Mouse (Mus musculus) stomach, postnatal 0 days (tissue): ENCODE data around the gene Pir.

Experiments used
- CTCF ChIP-seq: IDR thresholded peaks from 2 replicates; pipeline ENCODE4 v1.5.1; 2016; ENCODE audit warnings: antibody characterized with exemption, low read depth, mild to moderate bottlenecking, moderate library complexity
- EP300 ChIP-seq: optimal IDR thresholded peaks from 2 replicates; pipeline ENCODE3; 2016; ENCODE audit warnings: antibody characterized with exemption

DNA sequence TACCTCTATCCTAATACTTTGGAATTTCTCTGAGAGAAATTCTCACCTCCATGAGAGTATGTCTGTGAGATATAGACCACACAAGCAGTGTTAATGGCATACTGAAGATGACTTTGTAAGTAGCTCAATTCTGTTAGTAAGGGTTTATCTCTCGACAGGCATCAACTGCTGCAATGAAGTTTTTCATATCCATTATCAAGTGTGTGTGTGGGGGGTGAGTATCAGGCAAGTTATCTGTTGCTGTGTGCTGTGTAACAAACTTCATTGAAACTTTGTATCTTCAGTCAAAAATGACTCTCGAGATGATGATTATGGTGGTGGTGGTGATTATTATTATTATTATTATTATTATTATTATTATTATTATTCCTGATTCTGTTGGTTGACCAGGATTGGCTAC is 147.6 kb downstream of the Pir start:
- no peak for TF ChIP-seq CTCF
- no peak for TF ChIP-seq EP300
